Mouse (Mus musculus): Measurements from ENCODE around the gene Hspb6.

Gene Hspb6

GRCm38 (mm10) chr7:30552102-30553020, at the start of gene Hspb6, which contains the start of gene Proser3:
Gene Hspb6, plus strand, starts transcription at chr7:30552178.
Gene Proser3, minus strand, starts transcription at chr7:30552299.
- DNase-seq (ENCODE audit: low spot score in 2 of 2): peak; percentile 99

- no peak for DNase-seq (ENCODE audit: low spot score in 2 of 2)
Observed at GRCm38 (mm10) chr7:30508061-30508460, 43.9 kb upstream of the Hspb6 start.

- DNase-seq (ENCODE audit: low spot score in 2 of 2): no peak
Observed at GRCm38 (mm10) chr7:30515003-30515760, 36.8 kb upstream of the Hspb6 start.

- no peak for DNase-seq (ENCODE audit: low spot score in 2 of 2)
Observed at GRCm38 (mm10) chr7:30518325-30518724, 33.7 kb upstream of the Hspb6 start.

- DNase-seq (ENCODE audit: low spot score in 2 of 2): peak in 1 of 2 experiments; percentile 66
Observed at GRCm38 (mm10) chr7:30520396-30520795, 31.6 kb upstream of the Hspb6 start.

GRCm38 (mm10) chr7:30520856-30521255, 31.1 kb upstream of the Hspb6 start:
- DNase-seq (ENCODE audit: low spot score in 2 of 2): no peak

GRCm38 (mm10) chr7:30522871-30523270, 29.1 kb upstream of the Hspb6 start:
- DNase-seq (ENCODE audit: low spot score in 2 of 2): no peak

GRCm38 (mm10) chr7:30524487-30524886, 27.5 kb upstream of the Hspb6 start:
- DNase-seq (ENCODE audit: low spot score in 2 of 2): no peak

GRCm38 (mm10) chr7:30525954-30526353, 26.0 kb upstream of the Hspb6 start:
- no peak for DNase-seq (ENCODE audit: low spot score in 2 of 2)

- DNase-seq (ENCODE audit: low spot score in 2 of 2): no peak
Observed at GRCm38 (mm10) chr7:30526399-30526798, 25.6 kb upstream of the Hspb6 start.

- DNase-seq (ENCODE audit: low spot score in 2 of 2): no peak
Observed at GRCm38 (mm10) chr7:30526981-30527380, 25.0 kb upstream of the Hspb6 start.

- DNase-seq (ENCODE audit: low spot score in 2 of 2): peak; percentile 72 to 76
Observed at GRCm38 (mm10) chr7:30531291-30531815, 20.6 kb upstream of the Hspb6 start.

- DNase-seq (ENCODE audit: low spot score in 2 of 2): peak in 1 of 2 experiments; percentile 64
Observed at GRCm38 (mm10) chr7:30532931-30533330, 19.0 kb upstream of the Hspb6 start.

GRCm38 (mm10) chr7:30533941-30534632, 17.9 kb upstream of the Hspb6 start:
- peak; percentile 60 to 69 for DNase-seq (ENCODE audit: low spot score in 2 of 2)

GRCm38 (mm10) chr7:30534633-30535577, 17.1 kb upstream of the Hspb6 start, which contains the start of gene Arhgap33:
Gene Arhgap33, minus strand, starts transcription at chr7:30535060.
- peak; percentile 99 for DNase-seq (ENCODE audit: low spot score in 2 of 2)

- DNase-seq (ENCODE audit: low spot score in 2 of 2): no peak
Observed at GRCm38 (mm10) chr7:30540572-30540971, 11.4 kb upstream of the Hspb6 start.

- no peak for DNase-seq (ENCODE audit: low spot score in 2 of 2)
Observed at GRCm38 (mm10) chr7:30544327-30544726, 7.7 kb upstream of the Hspb6 start.

- DNase-seq (ENCODE audit: low spot score in 2 of 2): no peak
Observed at GRCm38 (mm10) chr7:30549880-30550279, 2.1 kb upstream of the Hspb6 start.

GRCm38 (mm10) chr7:30550603-30551002, 1.4 kb upstream of the Hspb6 start:
- DNase-seq (ENCODE audit: low spot score in 2 of 2): no peak

- DNase-seq (ENCODE audit: low spot score in 2 of 2): no peak
Observed at GRCm38 (mm10) chr7:30551445-30552101, 405 bp upstream of the Hspb6 start.
